Mouse (Mus musculus) kidney, postnatal 0 days (tissue): Measurements from ENCODE around the gene Lingo4. TPM values are rescaled to one million over a fixed set of nuclear protein-coding genes. Genes with fewer than 3 reads are reported as not detected.

Source experiments
- ATAC-seq: fragments of 200-750 bp; cut with Nextera tagmentation; replicated peaks from 2 replicates; pipeline ENCODE4 v1.8.0; 2017; ENCODE audit warnings: low read depth, moderate number of reproducible peaks, moderate TSS enrichment, moderate library complexity; ENCODE audit not compliant: low FRiP score
- DNase-seq: peaks from one replicate; pipeline ENCODE4 v3.0.0-alpha.2; 2016; ENCODE audit warnings: low spot score
- H3K27ac ChIP-seq: fragments of 300-500 bp; sonication (generic); 2 replicates; pipeline ENCODE4 v1.5.1; 2014; ENCODE audit warnings: mild to moderate bottlenecking
- H3K27me3 ChIP-seq: fragments of 300-500 bp; sonication (generic); 2 replicates; pipeline ENCODE4 v1.6.1; 2014; ENCODE audit warnings: low read length, mixed read lengths; ENCODE audit not compliant: insufficient read depth
- H3K36me3 ChIP-seq: fragments of 300-500 bp; sonication (generic); 2 replicates; pipeline ENCODE4 v1.6.1; 2014; ENCODE audit warnings: low read length, mixed read lengths; ENCODE audit not compliant: insufficient read depth
- H3K4me1 ChIP-seq: fragments of 300-500 bp; sonication (generic); replicated peaks from 2 replicates; pipeline ENCODE4 v1.6.1; 2014; ENCODE audit warnings: antibody characterized with exemption, low read length, mixed read lengths; ENCODE audit not compliant: insufficient read depth
- H3K4me2 ChIP-seq: fragments of 300-500 bp; sonication (generic); 2 replicates; pipeline ENCODE4 v1.6.1; 2014; ENCODE audit warnings: mild to moderate bottlenecking, low read length, moderate library complexity, mixed read lengths
- H3K4me3 ChIP-seq: fragments of 300-500 bp; sonication (generic); replicated peaks from 2 replicates; pipeline ENCODE4 v1.5.1; 2014; ENCODE audit warnings: low read depth, low read length
- H3K9ac ChIP-seq: fragments of 300-500 bp; sonication (generic); 2 replicates; pipeline ENCODE4 v1.6.1; 2014; ENCODE audit warnings: low read depth, low read length
- H3K9me3 ChIP-seq: fragments of 300-500 bp; sonication (generic); replicated peaks from 2 replicates; pipeline ENCODE4 v1.6.1; 2016; ENCODE audit warnings: low read length, inconsistent platforms, mixed read lengths
- CTCF ChIP-seq: IDR thresholded peaks from 2 replicates; pipeline ENCODE4 v1.5.1; 2016; ENCODE audit warnings: antibody characterized with exemption, low read depth, mild to moderate bottlenecking, moderate library complexity
- WGBS: fragments of 180-500 bp; shearing (Covaris S2); extraction: QIAGEN DNeasy Blood & Tissue Kit; methylation state at CpG from one replicate; pipeline ENCODE4 v1.1.7; 2014; 5-methylcytosine and 5-hydroxymethylcytosine counted together
- polyA plus RNA-seq: library from polyadenylated mRNA; unstranded; fragments of >200 nt; fragmentation: Nextera tagmentation; extraction: Ambion mirVana; gene quantifications from 2 replicates; pipeline ENCODE4 v1.2.1, GENCODE M21; 2015

Lingo4 gene
- polyA plus RNA-seq, 1 experiment from 2014 or later: 0.32 TPM

- Histone ChIP-seq H3K36me3 (peaks cover 27% of the 10 kb centered on the region), H3K27me3 (no peaks in the 10 kb centered on the region), H3K27ac (no peak overlapping the region), H3K4me2 (no peak overlapping the region), H3K9ac (no peak overlapping the region), H3K4me1 (no peaks in the 10 kb centered on the region), H3K9me3 (no peaks in the 10 kb centered on the region), H3K4me3 (no peak overlapping the region)
- ATAC-seq (no peak), DNase-seq (no peak)
- WGBS: 89% methylated on average over 2 of the region's 2 CpGs
- TF ChIP-seq CTCF: no peak
Measured at GRCm38 (mm10) chr3:94449377-94449776, 51.1 kb downstream of the Lingo4 start.

Other genes with a start within 250 kb of the Lingo4 start
- not detected in 2 replicates for gene Gm10696, start 220.3 kb upstream of the Lingo4 start, polyA plus RNA-seq
- not detected in 2 replicates for gene Gm5286, start 201.8 kb upstream of the Lingo4 start, polyA plus RNA-seq
- not detected in 2 replicates for gene Gm4778, start 134.5 kb upstream of the Lingo4 start, polyA plus RNA-seq
- gene Them4, start 88.4 kb upstream of the Lingo4 start, polyA plus RNA-seq: 20.2 and 21.5 TPM in 2 replicates
- gene Them5, start 56.4 kb upstream of the Lingo4 start, polyA plus RNA-seq: 0.09 TPM in 1 of 2 replicates, not detected in the other
- 0.50 and 0.75 TPM in 2 replicates for gene C2cd4d, start 36.1 kb upstream of the Lingo4 start, polyA plus RNA-seq
- gene Rorc, start 25.7 kb upstream of the Lingo4 start, polyA plus RNA-seq: 14.4 and 16.4 TPM in 2 replicates
- gene Tdrkh, start 14.8 kb downstream of the Lingo4 start, polyA plus RNA-seq: 11.1 and 12.8 TPM in 2 replicates
- 52.7 and 57.1 TPM in 2 replicates for gene Mrpl9, start 44.8 kb downstream of the Lingo4 start, polyA plus RNA-seq
- 0.13 and 0.24 TPM in 2 replicates for gene Oaz3, start 45.4 kb downstream of the Lingo4 start, polyA plus RNA-seq
- gene Celf3, start 79.8 kb downstream of the Lingo4 start, polyA plus RNA-seq: 0.39 and 0.50 TPM in 2 replicates
- gene Riiad1, start 81.8 kb downstream of the Lingo4 start, polyA plus RNA-seq: 2.0 TPM in 2 replicates
- gene Snx27, start 184.2 kb downstream of the Lingo4 start, polyA plus RNA-seq: 33.4 and 39.1 TPM in 2 replicates
- not detected in 2 replicates for gene Gm10972, start 244.6 kb downstream of the Lingo4 start, polyA plus RNA-seq